Mouse (Mus musculus) heart, adult 9 months (tissue): ENCODE results near the gene Gm21983.

ENCODE experiments used
- DNase-seq, 2 experiments: peaks; one replicate each; pipeline ENCODE4 v3.0.0; 2022; ENCODE audit warnings: low spot score in 2 of 2

Gene Gm21983

DNA sequence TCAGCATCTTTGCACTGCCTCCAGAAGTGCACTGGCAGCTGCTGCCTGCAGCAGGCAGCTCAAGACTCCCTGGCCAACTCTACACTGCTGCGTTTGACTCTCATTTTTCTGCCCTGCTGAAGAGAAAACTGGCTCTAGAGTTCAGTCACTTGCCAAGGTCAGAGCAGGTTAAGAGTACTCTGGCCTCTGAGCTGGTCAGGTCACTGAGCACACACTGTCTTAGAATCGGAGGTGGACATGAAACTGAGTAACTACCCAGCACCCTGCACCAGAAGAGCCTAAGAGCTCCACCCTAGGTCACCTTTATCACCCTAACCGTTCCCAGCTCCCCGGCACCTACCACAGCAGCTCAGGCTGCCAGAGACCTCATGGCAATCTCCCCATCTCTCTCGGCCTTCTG lies 5.1 kb upstream of the Gm21983 start:
- no peak for DNase-seq

GRCm38 (mm10) chr7:27184964-27185363 lies 4.1 kb upstream of the Gm21983 start:
- no peak for DNase-seq

DNA sequence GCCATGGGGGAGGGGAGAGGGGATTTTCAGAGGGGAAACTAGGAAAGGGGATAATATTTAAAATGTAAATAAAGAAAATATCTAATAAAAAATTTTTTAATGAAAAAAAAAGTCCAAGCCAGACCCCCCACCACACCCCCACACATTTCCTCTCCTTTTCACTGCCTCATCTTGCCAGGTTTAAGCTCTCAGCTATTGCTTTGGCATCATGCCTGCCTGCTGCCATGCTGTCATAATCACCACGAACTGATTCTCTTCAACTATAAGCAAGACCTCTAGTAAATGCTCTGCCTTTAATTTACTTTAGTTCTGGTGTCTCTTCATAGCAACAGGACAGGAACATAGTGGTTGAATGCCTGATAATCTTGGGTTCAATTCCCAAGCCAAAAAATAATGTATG lies 1.6 kb upstream of the Gm21983 start:
- DNase-seq, result no peak

GRCm38 (mm10) chr7:27180036-27180435 lies 850 bp downstream of the Gm21983 start:
- peak; percentile 55 to 58 for DNase-seq

DNA sequence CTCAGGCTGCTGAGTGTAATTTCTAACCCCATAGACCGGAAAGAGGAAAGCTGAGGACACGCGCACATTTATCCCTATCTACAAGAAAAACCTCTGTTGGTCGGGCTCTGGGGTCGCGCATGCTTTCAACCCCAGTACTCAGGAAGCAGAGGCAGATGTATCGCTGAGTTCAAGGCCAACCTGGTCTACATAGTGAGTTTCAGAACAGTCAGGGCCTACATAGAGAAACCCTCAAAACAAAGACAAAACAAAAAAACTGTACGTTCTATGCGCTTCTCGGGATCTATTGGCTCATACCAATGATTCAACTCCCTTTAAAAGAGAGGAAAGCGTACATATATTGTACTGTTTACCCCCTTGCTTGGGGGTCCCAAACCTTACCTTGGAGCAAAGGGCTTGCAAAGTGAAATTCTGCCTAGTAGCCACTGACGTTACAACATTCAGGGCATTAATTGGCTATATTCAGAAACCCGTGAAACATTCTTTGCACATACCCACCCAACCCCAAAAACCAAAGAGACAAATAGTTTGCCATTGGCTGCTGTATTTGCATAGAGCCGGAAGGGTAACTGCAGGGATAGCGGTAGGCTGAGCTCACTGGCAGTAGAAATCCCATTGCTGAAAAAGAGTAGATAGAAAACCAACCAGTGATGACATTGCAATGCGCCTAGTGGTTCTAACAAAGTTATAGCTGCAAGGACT lies 1.5 kb downstream of the Gm21983 start:
- DNase-seq, result no peak

- DNase-seq, result peak; percentile 99 to 100
Observed at GRCm38 (mm10) chr7:27178324-27179216, 2.3 kb downstream of the Gm21983 start, which contains the start of gene Rab4b. Rab4b (minus strand) TSS chr7:27178896.

- DNase-seq, result no peak
Observed at GRCm38 (mm10) chr7:27177942-27178323, 3.0 kb downstream of the Gm21983 start.

GRCm38 (mm10) chr7:27174896-27175295 lies 6.0 kb downstream of the Gm21983 start:
- no peak for DNase-seq

DNA sequence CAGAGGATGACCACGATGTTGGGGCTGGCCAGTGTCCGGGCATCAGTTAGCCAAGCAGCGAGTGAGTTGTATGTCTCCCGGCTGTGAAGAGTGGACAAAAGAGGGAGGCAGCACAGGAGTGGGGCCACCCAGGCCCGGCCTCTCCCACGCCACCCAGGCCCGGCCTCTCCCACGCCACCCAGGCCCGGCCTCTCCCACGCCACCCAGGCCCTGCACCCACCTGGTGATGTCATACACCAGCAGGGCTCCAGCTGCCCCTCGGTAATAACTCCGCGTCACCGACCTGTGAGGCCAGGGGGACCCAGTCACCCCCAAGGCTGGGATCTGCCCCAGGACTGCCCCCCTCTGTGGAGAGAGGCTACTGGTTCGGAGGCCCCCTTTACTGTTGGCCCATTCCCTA lies 6.4 kb downstream of the Gm21983 start:
- DNase-seq, result no peak

GRCm38 (mm10) chr7:27170981-27171380 lies 9.9 kb downstream of the Gm21983 start:
- DNase-seq, result no peak

DNA sequence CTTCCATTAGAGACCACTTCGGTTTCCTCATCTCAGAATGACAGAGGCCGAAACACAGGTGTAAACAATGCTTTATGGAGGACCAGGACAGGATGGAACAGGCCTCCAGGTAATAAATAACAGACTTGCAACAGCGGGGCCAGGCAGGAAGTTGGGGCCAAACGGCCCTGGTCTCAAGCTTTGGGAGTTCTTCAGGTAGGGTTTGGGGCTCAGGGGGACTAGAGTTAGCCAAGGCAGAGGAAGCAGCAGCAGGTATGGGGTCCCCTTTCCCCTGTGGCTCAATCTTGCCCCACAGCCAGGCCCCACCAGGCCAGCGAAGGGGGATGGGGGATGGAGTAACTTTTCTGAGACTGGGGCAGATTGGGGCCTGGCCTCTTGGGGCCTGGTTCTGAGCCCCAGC lies 12.5 kb downstream of the Gm21983 start:
- no peak for DNase-seq

DNA sequence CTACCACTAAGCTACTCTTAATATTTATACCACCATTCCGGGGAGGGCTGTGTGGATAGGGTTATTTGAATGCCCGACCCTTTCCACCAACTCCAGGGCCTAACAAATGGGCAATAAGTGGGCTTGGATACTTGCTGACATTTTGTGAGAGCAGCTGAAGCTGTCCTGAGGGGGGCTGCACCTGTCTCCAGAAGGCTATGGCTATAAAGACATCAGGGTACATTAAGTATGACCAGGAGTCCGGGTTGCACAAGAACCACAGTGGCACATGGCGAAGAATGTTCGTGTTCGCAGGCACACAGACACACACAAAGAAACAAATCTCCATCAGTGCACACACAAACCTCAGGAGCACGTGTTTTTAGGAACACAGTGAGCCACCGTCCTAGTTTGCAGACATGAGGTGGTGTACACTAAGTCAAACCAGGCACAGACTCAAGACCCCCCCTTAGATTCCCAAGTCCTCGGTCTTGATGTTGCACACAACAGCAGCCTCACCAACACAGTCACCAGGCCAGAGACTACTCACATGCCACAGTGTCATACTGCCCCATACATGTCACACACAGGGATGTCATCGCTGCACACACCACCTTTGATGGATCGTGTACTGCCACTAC lies 13.3 kb downstream of the Gm21983 start:
- no peak for DNase-seq

DNA sequence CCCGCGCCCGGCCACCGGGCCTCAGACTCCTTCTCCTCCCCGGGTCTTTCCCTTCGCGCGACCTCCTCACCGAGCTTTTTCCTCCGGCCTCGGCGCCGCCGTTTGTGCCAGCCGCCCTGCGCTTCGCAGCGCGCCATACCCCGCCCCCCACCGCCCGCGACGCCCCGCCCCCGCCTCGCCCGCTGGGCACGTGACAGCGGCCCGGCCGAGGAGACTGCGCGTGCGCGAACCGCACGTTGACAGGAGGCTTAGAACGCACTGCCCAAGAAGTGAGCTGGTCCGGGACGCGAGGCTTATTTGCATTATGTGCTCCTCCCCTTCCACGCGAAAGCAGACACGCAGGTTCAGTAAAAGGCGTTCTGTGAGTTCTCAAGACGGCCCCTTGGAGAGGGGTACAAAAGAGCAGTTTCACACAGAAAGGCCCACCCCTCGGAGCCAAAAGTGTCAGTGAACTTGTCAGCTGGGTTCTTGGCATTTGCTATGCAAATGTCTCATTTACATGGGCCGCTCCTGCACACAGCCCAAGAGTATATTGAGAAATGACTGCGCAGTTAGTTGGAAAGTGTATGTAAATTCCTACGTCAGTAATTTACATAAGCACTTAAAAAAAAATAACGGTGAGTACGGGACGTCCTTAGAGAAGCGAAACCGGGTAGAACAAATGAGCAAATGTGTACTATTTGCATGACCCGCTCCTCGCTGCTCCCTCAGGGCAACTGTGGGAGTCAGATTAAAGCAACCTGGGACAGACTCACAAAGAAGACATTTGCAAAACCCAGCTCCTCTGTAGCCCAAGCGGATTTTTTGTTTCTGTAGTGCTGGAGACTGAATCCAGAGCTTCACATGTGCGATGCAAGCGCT lies 14.0 kb downstream of the Gm21983 start, which contains the start of gene Egln2:
Gene Egln2, minus strand, starts transcription at position 189 of the 861 bp plus-strand sequence.
- peak; percentile 96 to 97 for DNase-seq

GRCm38 (mm10) chr7:27166229-27166613 lies 14.7 kb downstream of the Gm21983 start:
- peak; percentile 90 to 92 for DNase-seq

- DNase-seq, result no peak
Observed at GRCm38 (mm10) chr7:27165696-27166095, 15.2 kb downstream of the Gm21983 start.

GRCm38 (mm10) chr7:27165007-27165655 lies 15.8 kb downstream of the Gm21983 start:
- DNase-seq, result peak in 1 of 2 experiments; percentile 33

DNA sequence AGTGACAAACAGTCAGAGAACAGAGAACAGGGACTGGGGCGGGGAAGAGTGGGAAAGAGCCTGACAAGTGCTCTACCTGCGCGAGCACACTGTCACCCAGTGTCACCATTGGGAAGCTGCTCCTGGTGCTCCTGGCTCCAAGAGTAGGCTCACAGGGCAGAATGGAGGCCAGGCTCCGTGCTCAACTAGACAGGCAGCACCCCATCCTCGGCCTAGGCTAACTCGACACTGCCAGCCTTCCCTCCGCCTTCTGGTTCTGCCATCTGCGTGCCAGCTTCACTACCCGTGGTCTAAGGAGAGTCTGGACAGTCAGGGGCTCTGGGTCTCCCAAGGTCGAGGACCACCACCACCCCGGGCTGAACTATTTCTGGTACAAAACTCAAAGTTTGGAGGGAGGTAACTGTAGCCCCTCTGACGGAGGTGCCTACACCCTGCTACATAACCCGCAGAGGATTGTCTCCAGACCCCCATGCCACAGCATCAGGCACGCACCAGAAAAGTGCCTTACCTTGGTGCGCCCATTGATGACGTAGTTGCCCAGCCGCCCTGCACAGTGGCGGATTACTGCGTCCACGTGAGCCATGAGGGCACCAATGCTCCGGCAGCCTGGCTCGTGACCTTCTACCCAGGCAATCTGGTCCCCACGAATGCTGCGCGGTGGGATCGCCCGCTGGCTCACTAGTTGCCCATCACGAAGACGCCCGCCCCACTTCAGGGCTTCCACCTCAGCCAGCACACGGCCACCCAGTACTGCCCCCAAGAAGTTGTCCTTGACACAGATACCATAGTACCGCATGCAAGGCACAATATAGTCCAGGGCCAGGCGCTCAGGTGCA lies 16.6 kb downstream of the Gm21983 start:
- DNase-seq, result no peak

- DNase-seq, result no peak
Observed at GRCm38 (mm10) chr7:27163450-27163805, 17.5 kb downstream of the Gm21983 start.

DNA sequence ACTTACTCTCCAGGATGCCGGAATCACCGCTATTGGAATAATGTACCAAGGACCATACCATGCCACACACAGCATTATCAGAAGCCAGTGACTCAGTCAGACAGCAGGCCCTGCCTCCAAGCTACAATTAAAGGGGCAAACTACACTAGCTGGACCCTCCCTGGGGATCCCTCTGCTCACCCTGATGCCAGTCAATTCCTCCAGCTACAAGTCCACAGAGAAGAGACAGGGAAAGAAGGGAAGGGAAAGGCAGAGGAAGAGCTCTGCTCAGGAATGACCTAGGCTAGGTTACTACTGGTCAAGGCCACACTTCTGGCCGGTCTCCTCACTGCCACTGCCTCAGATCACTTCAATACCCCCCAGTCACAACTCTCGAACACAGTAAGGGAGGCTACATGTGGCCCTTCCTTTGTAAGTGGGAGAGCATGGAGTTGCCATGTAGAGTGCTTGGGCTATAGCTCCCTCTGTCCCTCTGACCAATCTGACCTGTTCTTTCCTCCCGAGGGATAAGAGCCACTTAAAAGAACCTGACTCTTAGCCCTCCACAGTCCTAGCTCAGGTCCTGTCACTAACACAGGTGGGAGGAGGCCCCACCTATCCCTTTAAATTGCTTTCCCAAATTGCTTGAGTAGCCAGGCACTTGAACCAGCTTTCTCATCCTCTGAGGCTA lies 18.0 kb downstream of the Gm21983 start:
- no peak for DNase-seq

GRCm38 (mm10) chr7:27161744-27162143 lies 19.1 kb downstream of the Gm21983 start:
- peak in 1 of 2 experiments; percentile 67 for DNase-seq
